Mouse (Mus musculus): ENCODE results near the gene Eif1ad. TPM values are rescaled to one million over a fixed set of nuclear protein-coding genes. Genes with fewer than 3 reads are reported as not detected.

Gene Eif1ad
- polyA plus RNA-seq, 1 experiment from 2014 or later, result 68.1 TPM

- ATAC-seq (ENCODE audit: low FRiP score) (no peak), DNase-seq (ENCODE audit: low spot score, missing footprints) (no peak)
- peaks cover 26% of the 10 kb centered on the region for H3K36me3 ChIP-seq (ENCODE audit: control insufficient read depth, insufficient read depth, low read length)
- no peak overlapping the region for H3K9ac ChIP-seq (ENCODE audit: low read length)
- 91% methylated on average over 3 of the region's 3 CpGs for whole genome bisulfite sequencing
- no peaks in the 10 kb centered on the region for H3K27me3 ChIP-seq (ENCODE audit: control insufficient read depth, insufficient read depth, low read length)
- H3K27ac ChIP-seq (ENCODE audit: low read depth, low read length), result no peak overlapping the region
- H3K9me3 ChIP-seq (ENCODE audit: control insufficient read depth, low read length), result no peaks in the 10 kb centered on the region
- H3K4me2 ChIP-seq, result no peak overlapping the region
- peaks cover 9% of the 10 kb centered on the region for H3K4me1 ChIP-seq (ENCODE audit: control insufficient read depth, insufficient read depth, low read length)
- no peak overlapping the region for H3K4me3 ChIP-seq (ENCODE audit: low read depth, low read length)
Measured at GRCm38 (mm10) chr19:5370932-5371331, 4.4 kb downstream of the Eif1ad start.

GRCm38 (mm10) chr19:5372724-5373123 is 6.2 kb downstream of the Eif1ad start:
- H3K27me3 ChIP-seq (ENCODE audit: control insufficient read depth, insufficient read depth, low read length), result no peaks in the 10 kb centered on the region
- DNase-seq (ENCODE audit: low spot score, missing footprints) (no peak), ATAC-seq (ENCODE audit: low FRiP score) (no peak)
- H3K27ac ChIP-seq (ENCODE audit: low read depth, low read length), result no peak overlapping the region
- H3K9me3 ChIP-seq (ENCODE audit: control insufficient read depth, low read length), result no peaks in the 10 kb centered on the region
- H3K36me3 ChIP-seq (ENCODE audit: control insufficient read depth, insufficient read depth, low read length), result peaks cover 28% of the 10 kb centered on the region
- H3K4me3 ChIP-seq (ENCODE audit: low read depth, low read length), result no peak overlapping the region
- H3K4me2 ChIP-seq, result no peak overlapping the region
- H3K4me1 ChIP-seq (ENCODE audit: control insufficient read depth, insufficient read depth, low read length), result peaks cover 7% of the 10 kb centered on the region
- whole genome bisulfite sequencing, result 94% methylated on average over 7 of the region's 7 CpGs
- H3K9ac ChIP-seq (ENCODE audit: low read length), result no peak overlapping the region

- Histone ChIP-seq H3K27ac (ENCODE audit: low read depth, low read length) (no peak overlapping the region), H3K36me3 (ENCODE audit: control insufficient read depth, insufficient read depth, low read length) (peaks cover 28% of the 10 kb centered on the region), H3K9me3 (ENCODE audit: control insufficient read depth, low read length) (no peaks in the 10 kb centered on the region), H3K4me2 (no peak overlapping the region), H3K27me3 (ENCODE audit: control insufficient read depth, insufficient read depth, low read length) (no peaks in the 10 kb centered on the region), H3K4me3 (ENCODE audit: low read depth, low read length) (no peak overlapping the region), H3K9ac (ENCODE audit: low read length) (no peak overlapping the region), H3K4me1 (ENCODE audit: control insufficient read depth, insufficient read depth, low read length) (no peaks in the 10 kb centered on the region)
- ATAC-seq (ENCODE audit: low FRiP score) (no peak), DNase-seq (ENCODE audit: low spot score, missing footprints) (no peak)
- 84% methylated on average over 4 of the region's 4 CpGs for WGBS
Measured at GRCm38 (mm10) chr19:5374177-5374576, 7.6 kb downstream of the Eif1ad start.

- no peak overlapping the region for H3K4me3 ChIP-seq (ENCODE audit: low read depth, low read length)
Measured at GRCm38 (mm10) chr19:5374748-5375147, 8.2 kb downstream of the Eif1ad start.

GRCm38 (mm10) chr19:5377446-5377845 is 10.9 kb downstream of the Eif1ad start:
- WGBS, result 88% methylated on average over 1 of the region's 1 CpGs
- H3K9me3 ChIP-seq (ENCODE audit: control insufficient read depth, low read length), result no peaks in the 10 kb centered on the region
- H3K9ac ChIP-seq (ENCODE audit: low read length), result no peak overlapping the region
- H3K4me3 ChIP-seq (ENCODE audit: low read depth, low read length), result no peak overlapping the region
- H3K27ac ChIP-seq (ENCODE audit: low read depth, low read length), result no peak overlapping the region
- H3K4me2 ChIP-seq, result no peak overlapping the region
- H3K36me3 ChIP-seq (ENCODE audit: control insufficient read depth, insufficient read depth, low read length), result peaks cover 41% of the 10 kb centered on the region
- DNase-seq (ENCODE audit: low spot score, missing footprints), result no peak
- no peaks in the 10 kb centered on the region for H3K4me1 ChIP-seq (ENCODE audit: control insufficient read depth, insufficient read depth, low read length)
- H3K27me3 ChIP-seq (ENCODE audit: control insufficient read depth, insufficient read depth, low read length), result no peaks in the 10 kb centered on the region
- ATAC-seq (ENCODE audit: low FRiP score), result no peak

More at GRCm38 (mm10) chr19:5374748-5375147, 8.2 kb downstream of the Eif1ad start:
- no peak overlapping the region for H3K9ac ChIP-seq (ENCODE audit: low read length)
- 84% methylated on average over 4 of the region's 4 CpGs for WGBS
- H3K4me1 ChIP-seq (ENCODE audit: control insufficient read depth, insufficient read depth, low read length), result no peaks in the 10 kb centered on the region
- H3K36me3 ChIP-seq (ENCODE audit: control insufficient read depth, insufficient read depth, low read length), result peaks cover 34% of the 10 kb centered on the region
- no peaks in the 10 kb centered on the region for H3K9me3 ChIP-seq (ENCODE audit: control insufficient read depth, low read length)
- DNase-seq (ENCODE audit: low spot score, missing footprints) (no peak), ATAC-seq (ENCODE audit: low FRiP score) (no peak)
- H3K27me3 ChIP-seq (ENCODE audit: control insufficient read depth, insufficient read depth, low read length), result no peaks in the 10 kb centered on the region
- H3K27ac ChIP-seq (ENCODE audit: low read depth, low read length), result no peak overlapping the region
- H3K4me2 ChIP-seq, result no peak overlapping the region

- Histone ChIP-seq H3K9me3 (ENCODE audit: control insufficient read depth, low read length) (no peaks in the 10 kb centered on the region), H3K4me2 (no peak overlapping the region), H3K9ac (ENCODE audit: low read length) (no peak overlapping the region), H3K4me1 (ENCODE audit: control insufficient read depth, insufficient read depth, low read length) (peaks cover 13% of the 10 kb centered on the region), H3K36me3 (ENCODE audit: control insufficient read depth, insufficient read depth, low read length) (peaks cover 55% of the 10 kb centered on the region), H3K27ac (ENCODE audit: low read depth, low read length) (no peak overlapping the region), H3K27me3 (ENCODE audit: control insufficient read depth, insufficient read depth, low read length) (no peaks in the 10 kb centered on the region), H3K4me3 (ENCODE audit: low read depth, low read length) (no peak overlapping the region)
- WGBS, result 94% methylated on average over 12 of the region's 12 CpGs
- ATAC-seq (ENCODE audit: low FRiP score) (no peak), DNase-seq (ENCODE audit: low spot score, missing footprints) (no peak)
Measured at GRCm38 (mm10) chr19:5383326-5383725, 16.8 kb downstream of the Eif1ad start.

GRCm38 (mm10) chr19:5384715-5385114 is 18.2 kb downstream of the Eif1ad start:
- Histone ChIP-seq H3K4me3 (ENCODE audit: low read depth, low read length) (no peak overlapping the region), H3K36me3 (ENCODE audit: control insufficient read depth, insufficient read depth, low read length) (peaks cover 45% of the 10 kb centered on the region), H3K4me2 (no peak overlapping the region), H3K9me3 (ENCODE audit: control insufficient read depth, low read length) (no peaks in the 10 kb centered on the region), H3K27me3 (ENCODE audit: control insufficient read depth, insufficient read depth, low read length) (no peaks in the 10 kb centered on the region), H3K9ac (ENCODE audit: low read length) (no peak overlapping the region), H3K27ac (ENCODE audit: low read depth, low read length) (no peak overlapping the region), H3K4me1 (ENCODE audit: control insufficient read depth, insufficient read depth, low read length) (peaks cover 18% of the 10 kb centered on the region)
- WGBS, result 95% methylated on average over 8 of the region's 8 CpGs
- DNase-seq (ENCODE audit: low spot score, missing footprints), result no peak
- no peak for ATAC-seq (ENCODE audit: low FRiP score)

- peaks cover 19% of the 10 kb centered on the region for H3K36me3 ChIP-seq (ENCODE audit: control insufficient read depth, insufficient read depth, low read length)
- peaks cover 24% of the 10 kb centered on the region for H3K4me1 ChIP-seq (ENCODE audit: control insufficient read depth, insufficient read depth, low read length)
- peak; percentile 89 for DNase-seq (ENCODE audit: low spot score, missing footprints)
- peak overlapping the region; percentile 87 for H3K9ac ChIP-seq (ENCODE audit: low read length)
- peak overlapping the region; percentile 57 for H3K27ac ChIP-seq (ENCODE audit: low read depth, low read length)
- H3K4me3 ChIP-seq (ENCODE audit: low read depth, low read length), result peak overlapping the region; percentile 100
- no peaks in the 10 kb centered on the region for H3K27me3 ChIP-seq (ENCODE audit: control insufficient read depth, insufficient read depth, low read length)
- no peaks in the 10 kb centered on the region for H3K9me3 ChIP-seq (ENCODE audit: control insufficient read depth, low read length)
- peak overlapping the region; percentile 97 for H3K4me2 ChIP-seq
- ATAC-seq (ENCODE audit: low FRiP score), result peak; percentile 60
- under 1% methylated on average over 43 of the region's 43 CpGs for WGBS
Measured at GRCm38 (mm10) chr19:5388011-5388441, 21.5 kb downstream of the Eif1ad start.

GRCm38 (mm10) chr19:5388588-5389242 is 22.2 kb downstream of the Eif1ad start, which contains the start of gene Sart1:
Gene Sart1 (minus strand): TSS chr19:5388703.
- ATAC-seq (ENCODE audit: low FRiP score), result peak; percentile 95
- peak within 1 kb of the TSS; percentile 100 for H3K4me3 ChIP-seq (ENCODE audit: low read depth, low read length)
- peak; percentile 99 for DNase-seq (ENCODE audit: low spot score, missing footprints)
- H3K9me3 ChIP-seq (ENCODE audit: control insufficient read depth, low read length), result no peaks in the 10 kb centered on the region
- 2% methylated on average over 43 of the region's 43 CpGs for WGBS
- peaks cover 24% of the 10 kb centered on the region for H3K4me1 ChIP-seq (ENCODE audit: control insufficient read depth, insufficient read depth, low read length)
- H3K27ac ChIP-seq (ENCODE audit: low read depth, low read length), result peak within 1 kb of the TSS; percentile 57
- H3K4me2 ChIP-seq, result peak within 1 kb of the TSS; percentile 97
- peaks cover 13% of the 10 kb centered on the region for H3K36me3 ChIP-seq (ENCODE audit: control insufficient read depth, insufficient read depth, low read length)
- no peaks in the 10 kb centered on the region for H3K27me3 ChIP-seq (ENCODE audit: control insufficient read depth, insufficient read depth, low read length)
- H3K9ac ChIP-seq (ENCODE audit: low read length), result peak within 1 kb of the TSS; percentile 87

All from midbrain, embryonic 11.5 days (tissue).